Mouse (Mus musculus): ENCODE results near the gene Rho. TPM values are rescaled to one million over a fixed set of nuclear protein-coding genes. Genes with fewer than 3 reads are reported as not detected.

The Rho gene
- polyA plus RNA-seq, 1 experiment from 2014 or later = 0.43 TPM

- H3K9me3 ChIP-seq = no peaks in the 10 kb centered on the region
These were observed 30.0 kb upstream of the Rho start for GRCm38 (mm10) chr6:115901489-115901931.

GRCm38 (mm10) chr6:115902545-115902944, 29.0 kb upstream of the Rho start:
- 70% methylated on average over 3 of the region's 3 CpGs for WGBS
- peaks cover 4% of the 10 kb centered on the region; the same call in 1 of the 2 replicates for H3K4me1 ChIP-seq

More at GRCm38 (mm10) chr6:115901489-115901931, 30.0 kb upstream of the Rho start:
- no peak overlapping the region for H3K27ac ChIP-seq
- H3K9ac ChIP-seq = 0 out of 2 replicates have a peak overlapping the region, but pooled peaks have one; percentile 12
- no peak overlapping the region for H3K4me3 ChIP-seq (replicated peaks)
- H3K4me2 ChIP-seq = no peak overlapping the region
- H3K4me1 ChIP-seq = peaks cover 4% of the 10 kb centered on the region; the same call in 1 of the 2 replicates
- WGBS = 87% methylated on average over 8 of the region's 8 CpGs
- no peak for ATAC-seq (ENCODE audit: low FRiP score)
- H3K36me3 ChIP-seq (replicated peaks) = peaks cover 12% of the 10 kb centered on the region
- H3K27me3 ChIP-seq = no peaks in the 10 kb centered on the region

GRCm38 (mm10) chr6:115905568-115905967, 26.0 kb upstream of the Rho start:
- Histone ChIP-seq H3K9ac (no peak overlapping the region), H3K27ac (no peak overlapping the region), H3K4me2 (no peak overlapping the region), H3K9me3 (no peaks in the 10 kb centered on the region), H3K4me1 (peaks cover 4% of the 10 kb centered on the region; the same call in 1 of the 2 replicates), H3K27me3 (no peaks in the 10 kb centered on the region), H3K36me3 (replicated peaks) (peaks cover 21% of the 10 kb centered on the region), H3K4me3 (replicated peaks) (no peak overlapping the region)
- WGBS = 87% methylated on average over 6 of the region's 6 CpGs
- ATAC-seq (ENCODE audit: low FRiP score) = no peak

More at GRCm38 (mm10) chr6:115902545-115902944, 29.0 kb upstream of the Rho start:
- no peak overlapping the region for H3K9ac ChIP-seq
- H3K36me3 ChIP-seq (replicated peaks) = peaks cover 19% of the 10 kb centered on the region
- H3K4me3 ChIP-seq (replicated peaks) = no peak overlapping the region
- H3K9me3 ChIP-seq = no peaks in the 10 kb centered on the region
- H3K4me2 ChIP-seq = no peak overlapping the region
- ATAC-seq (ENCODE audit: low FRiP score) = no peak
- H3K27me3 ChIP-seq = no peaks in the 10 kb centered on the region
- H3K27ac ChIP-seq = no peak overlapping the region

- Histone ChIP-seq H3K9ac (no peak overlapping the region), H3K9me3 (no peaks in the 10 kb centered on the region), H3K36me3 (replicated peaks) (peaks cover 22% of the 10 kb centered on the region), H3K27ac (no peak overlapping the region), H3K4me3 (replicated peaks) (no peak overlapping the region), H3K27me3 (no peaks in the 10 kb centered on the region), H3K4me2 (no peak overlapping the region), H3K4me1 (peaks cover 3% of the 10 kb centered on the region; the same call in 1 of the 2 replicates)
- 81% methylated on average over 1 of the region's 1 CpGs for WGBS
- no peak for ATAC-seq (ENCODE audit: low FRiP score)
These were observed 25.1 kb upstream of the Rho start for GRCm38 (mm10) chr6:115906455-115906854.

GRCm38 (mm10) chr6:115906871-115907270, 24.7 kb upstream of the Rho start:
- no peak overlapping the region for H3K4me3 ChIP-seq (replicated peaks)
- H3K36me3 ChIP-seq (replicated peaks) = peaks cover 22% of the 10 kb centered on the region
- H3K9ac ChIP-seq = no peak overlapping the region
- no peak for ATAC-seq (ENCODE audit: low FRiP score)
- H3K4me2 ChIP-seq = no peak overlapping the region
- 89% methylated on average over 2 of the region's 2 CpGs for WGBS
- H3K27ac ChIP-seq = no peak overlapping the region
- H3K27me3 ChIP-seq = no peaks in the 10 kb centered on the region
- H3K9me3 ChIP-seq = no peaks in the 10 kb centered on the region
- no peaks in the 10 kb centered on the region for H3K4me1 ChIP-seq

GRCm38 (mm10) chr6:115908421-115908982, 23.0 kb upstream of the Rho start:
- Histone ChIP-seq H3K4me1 (no peaks in the 10 kb centered on the region), H3K9me3 (no peaks in the 10 kb centered on the region), H3K4me3 (replicated peaks) (no peak overlapping the region), H3K4me2 (no peak overlapping the region), H3K9ac (no peak overlapping the region), H3K36me3 (replicated peaks) (peaks cover 22% of the 10 kb centered on the region), H3K27me3 (no peaks in the 10 kb centered on the region), H3K27ac (no peak overlapping the region)
- 47% methylated on average over 6 of the region's 6 CpGs for WGBS
- no peak for ATAC-seq (ENCODE audit: low FRiP score)

GRCm38 (mm10) chr6:115909052-115909451, 22.5 kb upstream of the Rho start:
- Histone ChIP-seq H3K9me3 (no peaks in the 10 kb centered on the region), H3K27me3 (no peaks in the 10 kb centered on the region), H3K4me1 (no peaks in the 10 kb centered on the region; the same call in 1 of the 2 replicates), H3K9ac (no peak overlapping the region), H3K4me2 (no peak overlapping the region), H3K4me3 (replicated peaks) (no peak overlapping the region), H3K27ac (no peak overlapping the region), H3K36me3 (replicated peaks) (peaks cover 22% of the 10 kb centered on the region)
- 53% methylated on average over 3 of the region's 3 CpGs for WGBS
- no peak for ATAC-seq (ENCODE audit: low FRiP score)

GRCm38 (mm10) chr6:115909940-115910339, 21.6 kb upstream of the Rho start:
- 82% methylated on average over 8 of the region's 8 CpGs for WGBS
- 0 out of 2 replicates have a peak overlapping the region, but pooled peaks have one; percentile 19 for H3K27ac ChIP-seq
- no peak for ATAC-seq (ENCODE audit: low FRiP score)

GRCm38 (mm10) chr6:115911763-115912162, 19.8 kb upstream of the Rho start:
- no peak for ATAC-seq (ENCODE audit: low FRiP score)
- 89% methylated on average over 6 of the region's 6 CpGs for WGBS
- Histone ChIP-seq H3K4me2 (no peak overlapping the region), H3K9me3 (no peaks in the 10 kb centered on the region), H3K4me1 (no peaks in the 10 kb centered on the region; the same call in 1 of the 2 replicates), H3K9ac (no peak overlapping the region), H3K4me3 (replicated peaks) (no peak overlapping the region), H3K27me3 (no peaks in the 10 kb centered on the region), H3K36me3 (replicated peaks) (peaks cover 18% of the 10 kb centered on the region), H3K27ac (no peak overlapping the region)

More at GRCm38 (mm10) chr6:115909940-115910339, 21.6 kb upstream of the Rho start:
- no peaks in the 10 kb centered on the region for H3K9me3 ChIP-seq
- no peak overlapping the region for H3K4me3 ChIP-seq (replicated peaks)
- H3K4me2 ChIP-seq = no peak overlapping the region
- no peaks in the 10 kb centered on the region; the same call in 1 of the 2 replicates for H3K4me1 ChIP-seq
- H3K36me3 ChIP-seq (replicated peaks) = peaks cover 19% of the 10 kb centered on the region
- no peaks in the 10 kb centered on the region for H3K27me3 ChIP-seq
- H3K9ac ChIP-seq = no peak overlapping the region

GRCm38 (mm10) chr6:115913482-115913881, 18.1 kb upstream of the Rho start:
- Histone ChIP-seq H3K27me3 (no peaks in the 10 kb centered on the region), H3K4me2 (no peak overlapping the region), H3K36me3 (replicated peaks) (peaks cover 13% of the 10 kb centered on the region; the same call in 1 of the 2 replicates), H3K27ac (peak overlapping the region; percentile 63; the same call in 1 of the 2 replicates), H3K4me1 (no peaks in the 10 kb centered on the region; the same call in 1 of the 2 replicates), H3K4me3 (replicated peaks) (no peak overlapping the region), H3K9me3 (no peaks in the 10 kb centered on the region), H3K9ac (no peak overlapping the region)
- 82% methylated on average over 10 of the region's 10 CpGs for whole genome bisulfite sequencing
- no peak for ATAC-seq (ENCODE audit: low FRiP score)

- no peaks in the 10 kb centered on the region for H3K27me3 ChIP-seq
- H3K36me3 ChIP-seq (replicated peaks) = peaks cover 13% of the 10 kb centered on the region; the same call in 1 of the 2 replicates
- no peak overlapping the region for H3K9ac ChIP-seq
- H3K27ac ChIP-seq = peak overlapping the region; percentile 63
- 76% methylated on average over 15 of the region's 15 CpGs for WGBS
- H3K4me1 ChIP-seq = no peaks in the 10 kb centered on the region; the same call in 1 of the 2 replicates
- no peak overlapping the region for H3K4me2 ChIP-seq
- H3K4me3 ChIP-seq (replicated peaks) = no peak overlapping the region
- no peaks in the 10 kb centered on the region for H3K9me3 ChIP-seq
- ATAC-seq (ENCODE audit: low FRiP score) = peak; percentile 48; the same call in 1 of the 2 replicates
These were observed 16.9 kb upstream of the Rho start for GRCm38 (mm10) chr6:115914511-115915202.

GRCm38 (mm10) chr6:115915601-115916445, 15.7 kb upstream of the Rho start:
- peaks cover 7% of the 10 kb centered on the region; the same call in 1 of the 2 replicates for H3K36me3 ChIP-seq (replicated peaks)

More at GRCm38 (mm10) chr6:115915601-115916445, 15.7 kb upstream of the Rho start:
- Histone ChIP-seq H3K4me2 (no peak overlapping the region), H3K4me1 (no peaks in the 10 kb centered on the region; the same call in 1 of the 2 replicates), H3K27me3 (no peaks in the 10 kb centered on the region), H3K9ac (no peak overlapping the region), H3K9me3 (no peaks in the 10 kb centered on the region), H3K4me3 (replicated peaks) (no peak overlapping the region), H3K27ac (peak overlapping the region; percentile 46)
- 81% methylated on average over 17 of the region's 17 CpGs for WGBS
- no peak for ATAC-seq (ENCODE audit: low FRiP score)
